Mouse (Mus musculus): ENCODE measurements at regions not wholly inside any gene's neighbourhood (a gene's known extent, or its start where the extent isn't known, plus 50 kb on each side); places are given as distances from the start of the nearest gene placed in this dataset.

DNA sequence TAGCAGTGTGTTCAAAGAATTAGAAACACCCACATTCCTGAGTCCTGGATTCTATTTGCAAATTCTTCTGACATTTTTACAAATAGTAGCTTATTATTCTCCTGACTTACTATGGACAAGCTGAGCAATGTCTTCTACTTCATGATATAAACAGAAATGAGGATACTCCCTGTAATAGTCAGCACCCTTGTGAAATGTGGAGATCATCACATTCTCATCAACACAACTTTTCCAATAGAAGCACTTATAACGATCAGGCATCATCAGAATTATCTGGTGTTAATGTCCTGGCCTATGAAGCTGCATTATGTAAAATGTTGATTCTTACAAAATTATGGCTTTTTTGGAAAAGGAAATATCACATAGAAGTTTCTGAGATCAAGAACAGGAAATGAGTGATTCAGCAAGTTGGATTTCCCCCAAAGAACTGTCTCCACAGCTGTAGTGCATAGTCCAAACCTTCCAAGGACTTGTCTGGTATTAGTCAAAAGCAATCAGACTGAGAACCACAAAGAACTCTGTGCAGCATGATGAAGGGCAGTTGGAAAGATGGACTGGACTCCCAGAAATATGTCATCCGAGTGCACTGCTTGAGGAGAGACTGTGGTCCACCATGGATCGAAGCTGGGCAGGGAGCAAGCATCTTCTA lies 300.3 kb downstream of the AW209491 start:
- TF ChIP-seq CTCF (IDR thresholded peaks at IDR 0.05; ENCODE audit: low read depth) (no peak), EP300 (optimal IDR thresholded peaks at IDR 0.05) (no peak)

All from stomach, postnatal 0 days (tissue).